Mouse (Mus musculus) cortical plate, adult 2 months (tissue): ENCODE data around the gene Kntc1.

Experiments
- CTCF ChIP-seq: fragments of 200-500 bp; IDR thresholded peaks from 2 replicates; pipeline ENCODE4 v1.5.1; 2011; ENCODE audit warnings: mild to moderate bottlenecking, control low read depth, low read length; ENCODE audit not compliant: insufficient read depth; ENCODE audit errors: extremely low read depth
- POLR2A ChIP-seq: fragments of 200-500 bp; IDR thresholded peaks from 2 replicates; pipeline ENCODE4 v1.6.1; 2011; ENCODE audit warnings: mild to moderate bottlenecking, low read length, control low read depth; ENCODE audit not compliant: insufficient read depth; ENCODE audit errors: extremely low read depth

DNA sequence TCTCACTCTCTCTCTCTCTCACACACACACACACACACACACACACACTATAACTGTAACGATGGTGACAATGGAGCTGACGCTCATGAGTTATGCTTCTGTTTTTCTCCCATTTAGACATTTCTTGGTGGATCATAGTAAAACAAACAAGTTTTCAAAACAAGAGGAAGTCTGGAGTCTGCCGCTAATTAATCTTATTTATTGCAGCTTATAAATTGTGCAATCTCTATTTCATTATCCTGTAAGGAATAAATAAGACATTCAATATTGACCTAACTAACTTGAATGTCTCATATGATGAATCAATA, 71.7 kb downstream of the Kntc1 start:
- TF ChIP-seq POLR2A: no peak
- TF ChIP-seq CTCF: no peak
